Mouse (Mus musculus) layer of hippocampus, postnatal 36 days (tissue): ENCODE measurements at regions not wholly inside any gene's neighbourhood (a gene's known extent, or its start where the extent isn't known, plus 50 kb on each side); places are given as distances from the start of the nearest gene placed in this dataset.
"Not testable (repeated sequence)": the region's sequence is repeated elsewhere in the genome, so short reads cannot be mapped to it uniquely, and the experiment has no call there.

ENCODE experiments used
- DNase-seq, 2 experiments: peaks; one replicate each; pipeline ENCODE4 v3.0.0; 2022

DNA sequence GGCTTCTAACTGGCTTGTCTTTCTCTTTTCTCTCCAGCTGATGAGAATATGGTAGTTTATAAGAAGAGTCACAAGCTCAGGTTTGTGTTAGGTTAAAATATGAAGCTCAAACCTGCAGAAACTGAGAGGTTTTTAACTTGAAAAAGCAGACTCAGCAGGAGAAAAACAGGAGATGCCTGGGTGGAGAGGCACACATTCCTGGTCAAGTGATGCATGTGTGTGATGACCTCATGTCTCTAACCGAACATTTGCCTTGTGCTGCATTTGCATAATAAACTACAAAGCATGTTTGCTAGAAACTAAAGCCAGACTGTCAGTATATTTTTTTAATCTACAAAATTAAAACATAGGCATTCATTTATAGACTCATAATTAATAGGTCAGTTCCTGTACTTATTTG, 182.2 kb upstream of the Ctso start:
- DNase-seq, result no peak

DNA sequence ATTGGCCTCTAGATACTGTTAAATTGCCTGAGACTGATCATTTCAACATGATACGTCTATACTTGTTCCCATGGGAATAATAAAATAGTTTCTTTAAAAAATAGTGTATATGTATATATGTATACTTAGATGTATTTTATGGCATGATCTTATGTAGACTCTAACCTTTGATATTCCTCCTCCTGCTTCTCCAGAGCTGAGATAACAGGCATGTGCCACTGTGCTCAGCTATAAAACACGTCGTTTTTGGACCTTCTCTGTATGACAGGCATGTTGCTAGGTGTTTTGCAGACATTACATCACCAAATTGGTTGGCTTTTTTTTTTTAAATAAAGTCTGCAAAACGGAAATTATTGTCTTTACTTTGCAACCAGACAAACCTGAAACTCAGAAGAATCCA, 179.4 kb upstream of the Ctso start:
- DNase-seq, result no peak

DNA sequence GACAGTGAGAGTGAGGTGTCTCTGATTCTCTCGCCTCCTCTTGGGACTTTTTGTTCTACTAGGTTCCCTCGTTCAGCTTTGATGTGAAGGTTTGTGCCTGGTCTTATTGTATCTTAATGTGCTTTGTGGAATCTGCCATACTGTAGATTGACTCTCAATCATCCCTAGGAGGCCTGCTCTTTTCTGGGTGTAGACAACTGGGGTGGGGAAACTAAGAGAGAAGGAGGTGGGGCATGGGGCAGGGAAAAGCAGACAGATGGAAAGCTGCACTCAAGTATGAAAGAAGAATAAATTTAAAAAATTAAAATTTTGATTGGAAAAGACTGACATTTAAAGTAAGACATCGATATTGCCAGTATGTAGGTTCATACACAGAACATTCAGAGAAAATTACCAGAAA, 172.0 kb upstream of the Ctso start:
- DNase-seq, result no peak

DNA sequence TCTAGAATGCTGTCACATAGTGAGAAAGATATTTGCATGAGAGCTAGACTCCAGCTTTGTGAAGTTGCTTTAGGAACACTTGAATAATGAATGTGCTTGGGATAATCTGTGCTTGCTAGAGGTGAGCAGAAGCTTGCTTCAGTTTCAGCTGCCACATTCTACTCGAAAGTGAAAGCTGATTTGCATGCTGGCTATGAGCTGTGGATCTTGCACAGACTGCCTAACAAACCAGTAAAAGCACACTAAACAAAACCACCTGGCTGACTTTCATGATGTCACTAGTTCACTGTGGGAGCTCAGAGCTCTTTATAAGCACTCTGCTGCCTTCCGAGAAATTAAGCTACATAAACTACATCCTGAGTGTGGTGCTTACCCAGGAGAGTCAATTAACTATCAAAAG, 171.5 kb upstream of the Ctso start:
- DNase-seq, result no peak

DNA sequence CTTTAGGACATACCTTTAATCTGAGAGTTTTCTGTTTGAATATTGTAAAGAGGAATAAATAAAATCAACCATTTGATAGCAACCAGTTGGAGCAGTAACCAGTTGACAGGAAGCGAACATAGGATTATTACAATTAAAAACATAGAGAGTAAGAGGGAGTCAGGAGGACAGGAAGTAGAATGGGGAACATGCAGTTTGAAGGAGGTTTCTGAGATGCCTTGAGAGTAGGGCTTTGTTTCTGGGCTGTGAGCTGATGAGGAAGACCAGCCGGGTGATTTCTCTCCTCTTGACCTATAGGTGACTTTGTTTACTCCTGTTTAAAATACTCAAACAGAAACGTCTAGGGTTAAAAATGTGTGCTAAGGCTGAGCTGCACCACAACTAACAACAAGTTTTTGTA, 160.6 kb upstream of the Ctso start:
- no peak for DNase-seq

DNA sequence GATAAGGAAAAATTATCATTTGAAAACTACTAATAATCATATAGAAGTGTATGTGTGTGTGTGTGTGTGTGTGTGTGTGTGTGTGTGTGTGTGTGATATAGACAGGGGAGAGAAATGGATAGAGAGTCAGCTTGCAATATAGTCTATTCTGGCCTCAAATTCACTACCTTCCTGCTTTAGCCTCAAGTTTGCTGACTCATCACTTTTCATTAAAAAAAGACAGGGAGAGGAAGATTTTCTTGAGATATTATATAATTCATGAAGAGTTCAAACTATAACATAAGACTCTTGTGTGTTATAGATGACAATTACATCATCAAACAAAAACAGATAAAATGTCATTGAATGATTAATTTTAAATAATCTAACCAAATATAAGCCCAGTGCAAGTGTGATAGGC, 159.4 kb upstream of the Ctso start:
- DNase-seq, result no peak

DNA sequence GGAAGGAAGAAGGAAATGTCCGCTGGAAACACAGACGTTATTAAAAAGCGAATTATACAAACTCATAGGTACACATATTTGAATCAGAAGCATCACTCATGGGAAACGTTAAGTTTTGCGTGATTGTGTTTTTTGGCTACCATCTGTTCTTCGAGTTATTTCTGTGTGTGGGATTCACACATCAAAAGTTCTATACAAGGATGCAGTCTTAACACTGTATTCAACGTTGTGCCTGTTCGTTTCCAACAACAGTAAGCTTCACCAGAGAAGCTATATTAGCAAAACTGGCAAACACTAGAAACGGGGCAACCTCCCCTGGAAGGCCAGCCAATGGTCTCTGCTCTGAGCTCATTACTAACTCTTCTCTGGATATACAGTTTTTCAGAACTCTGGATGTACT, 150.3 kb upstream of the Ctso start:
- no peak for DNase-seq

DNA sequence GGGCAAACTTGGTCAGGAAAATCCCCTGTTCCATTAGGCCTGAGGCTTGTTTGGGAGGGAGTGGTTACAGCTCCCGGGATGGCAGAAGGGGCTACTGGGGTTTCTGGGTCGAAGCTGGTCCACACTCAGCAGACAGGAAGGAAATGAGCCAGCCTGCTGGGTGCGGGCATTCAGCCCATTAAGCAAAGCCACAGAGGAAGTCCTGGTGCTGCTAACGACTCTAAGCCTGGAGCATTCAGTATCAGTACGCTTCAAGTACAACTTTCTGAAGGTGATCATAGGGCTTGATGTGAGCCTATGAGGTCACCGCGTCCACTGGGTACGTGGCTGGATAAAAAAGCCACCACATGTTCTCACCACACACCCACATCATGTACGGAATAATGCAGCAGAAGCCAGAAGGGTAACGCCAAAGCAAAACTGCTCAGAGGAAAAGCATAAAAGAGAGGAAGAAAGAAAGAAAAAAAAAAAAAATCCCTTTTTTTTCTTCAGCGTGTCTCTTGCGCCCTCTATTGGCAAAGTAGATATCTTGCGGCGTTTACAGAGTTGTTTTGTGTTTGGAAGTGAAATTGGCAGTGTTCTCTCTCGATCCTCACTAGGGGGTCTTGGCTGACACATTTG, 149.4 kb upstream of the Ctso start:
- DNase-seq, result peak; percentile 21 to 34

DNA sequence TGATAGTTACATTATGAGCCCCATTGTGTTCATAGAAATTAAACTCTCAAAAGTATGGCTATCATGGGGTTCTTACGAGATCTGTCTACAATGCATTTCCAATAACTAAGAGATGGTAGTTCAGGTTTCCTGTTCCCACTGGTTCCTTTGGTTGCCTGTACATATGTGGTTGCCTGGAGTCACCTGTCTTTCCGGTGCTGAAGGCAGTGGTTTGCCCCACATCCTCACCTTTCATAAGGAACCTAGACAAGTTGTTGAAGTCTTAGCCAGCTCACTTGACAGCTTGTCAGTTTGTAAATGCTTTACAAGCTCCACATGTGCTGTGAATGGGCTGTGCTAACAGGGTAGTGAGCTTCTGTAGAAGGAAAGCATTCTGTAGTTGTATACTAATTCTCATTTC, 143.5 kb upstream of the Ctso start:
- DNase-seq, result no peak

DNA sequence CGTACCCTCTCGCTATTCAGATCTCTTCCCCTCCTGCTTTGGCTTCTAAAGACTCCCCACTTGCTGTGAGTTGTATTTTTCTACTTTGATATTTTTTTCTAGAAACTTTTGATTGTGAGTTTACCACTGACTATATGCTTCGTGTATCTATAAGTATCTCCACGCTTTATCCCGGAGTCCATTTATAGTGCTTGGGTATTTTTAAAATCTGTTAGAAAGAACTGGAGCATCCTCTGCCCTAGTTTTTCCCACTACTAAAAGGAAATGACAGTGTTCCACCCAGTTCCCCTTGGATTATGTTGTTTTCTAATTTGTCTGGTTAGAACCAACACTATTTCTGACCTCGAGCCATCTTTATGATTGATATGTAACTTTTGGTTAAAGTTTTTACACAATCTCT, 142.7 kb upstream of the Ctso start:
- DNase-seq, result no peak

DNA sequence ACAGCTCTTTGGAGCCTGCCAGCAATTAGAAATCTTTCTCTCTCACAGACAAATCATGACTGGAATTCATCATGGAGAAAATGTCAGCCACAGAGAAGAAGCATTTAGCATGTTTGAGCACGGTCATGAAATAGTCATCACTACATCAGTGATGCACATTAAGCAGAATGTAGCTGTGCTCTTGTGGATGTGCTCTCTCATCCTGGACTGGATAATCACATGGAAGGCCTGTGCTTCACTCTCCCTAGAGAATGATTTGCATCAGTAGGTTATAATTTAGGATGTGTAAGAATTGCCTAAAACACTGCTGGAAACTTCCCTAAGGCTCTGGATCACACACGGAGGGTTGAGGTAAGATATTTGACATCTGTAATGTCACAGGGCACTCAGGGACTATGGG, 130.3 kb upstream of the Ctso start:
- DNase-seq, result no peak

DNA sequence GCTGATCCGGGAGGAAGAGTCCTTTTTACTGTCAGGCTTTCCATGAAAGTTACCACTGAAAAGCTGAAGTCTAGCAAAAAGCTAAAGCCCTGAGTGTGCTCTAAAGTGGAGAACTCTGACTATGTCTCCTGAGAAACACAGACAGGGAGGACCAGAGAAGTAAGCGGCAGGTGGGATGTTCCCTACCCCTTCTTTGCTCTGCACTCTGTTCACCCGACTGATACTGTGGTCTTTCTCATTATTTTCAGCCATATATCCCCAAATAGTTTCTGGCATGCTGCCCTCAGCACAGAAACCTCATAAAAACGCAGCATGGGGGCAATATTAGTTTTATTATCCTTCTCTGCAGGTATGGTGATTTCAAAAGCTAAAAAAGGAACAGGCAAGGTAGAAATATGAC, 126.7 kb upstream of the Ctso start:
- DNase-seq, result no peak

DNA sequence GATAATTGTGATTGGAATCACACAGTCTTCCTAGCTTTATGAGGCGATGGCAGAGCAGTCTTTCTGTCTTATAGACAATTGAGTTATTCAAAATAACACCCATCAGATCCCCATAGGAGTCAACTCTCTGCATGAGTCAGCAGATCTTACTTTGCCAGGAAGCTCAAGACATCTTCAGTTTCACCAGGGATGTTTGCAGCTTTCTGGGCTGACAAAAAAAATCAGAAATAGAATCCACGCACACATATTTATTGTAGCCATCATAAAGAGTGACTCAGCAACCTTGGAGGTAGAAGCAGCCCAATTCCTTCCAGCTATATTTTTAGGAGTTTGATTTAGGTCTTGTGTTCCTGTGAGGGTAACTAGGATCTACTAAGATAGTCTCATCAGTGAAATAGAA, 122.8 kb upstream of the Ctso start:
- no peak for DNase-seq

DNA sequence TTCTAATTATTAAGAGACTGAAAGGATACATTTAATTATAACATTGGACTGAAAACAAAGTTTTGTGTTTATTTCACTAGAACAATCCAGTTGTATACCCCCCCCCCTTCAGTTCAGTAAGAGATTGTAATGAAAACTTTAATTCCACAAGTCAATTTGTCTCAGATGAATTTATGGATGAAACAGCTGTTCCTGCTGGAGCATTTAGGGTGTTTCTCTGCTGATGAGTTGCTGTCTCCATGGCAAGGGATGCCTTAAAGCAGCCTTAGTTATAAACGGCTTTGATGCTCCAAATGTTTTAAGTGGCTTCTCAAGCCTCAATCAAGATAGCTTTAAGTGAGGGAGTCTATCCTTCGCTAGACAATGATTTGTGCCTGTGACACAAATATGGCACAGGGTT, 112.1 kb upstream of the Ctso start:
- no peak for DNase-seq

DNA sequence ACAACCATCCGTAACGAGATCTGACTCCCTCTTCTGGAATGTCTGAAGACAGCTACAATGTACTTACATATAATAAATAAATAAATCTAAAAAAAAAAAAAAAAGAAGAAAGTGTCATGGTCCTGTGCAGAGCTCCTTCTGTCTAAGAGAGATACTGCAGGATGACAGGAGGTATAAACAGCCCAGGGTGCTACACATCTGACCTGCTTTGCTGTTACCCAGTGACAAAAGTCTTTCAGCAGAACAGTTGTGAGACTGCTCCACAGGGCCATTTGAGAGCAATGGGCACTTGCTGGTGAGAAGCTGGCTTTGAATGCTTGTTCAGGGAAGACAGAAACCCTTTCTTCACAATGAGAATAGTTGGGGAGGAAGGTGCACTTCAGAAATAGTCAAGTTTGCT, 102.9 kb upstream of the Ctso start:
- DNase-seq, result no peak

DNA sequence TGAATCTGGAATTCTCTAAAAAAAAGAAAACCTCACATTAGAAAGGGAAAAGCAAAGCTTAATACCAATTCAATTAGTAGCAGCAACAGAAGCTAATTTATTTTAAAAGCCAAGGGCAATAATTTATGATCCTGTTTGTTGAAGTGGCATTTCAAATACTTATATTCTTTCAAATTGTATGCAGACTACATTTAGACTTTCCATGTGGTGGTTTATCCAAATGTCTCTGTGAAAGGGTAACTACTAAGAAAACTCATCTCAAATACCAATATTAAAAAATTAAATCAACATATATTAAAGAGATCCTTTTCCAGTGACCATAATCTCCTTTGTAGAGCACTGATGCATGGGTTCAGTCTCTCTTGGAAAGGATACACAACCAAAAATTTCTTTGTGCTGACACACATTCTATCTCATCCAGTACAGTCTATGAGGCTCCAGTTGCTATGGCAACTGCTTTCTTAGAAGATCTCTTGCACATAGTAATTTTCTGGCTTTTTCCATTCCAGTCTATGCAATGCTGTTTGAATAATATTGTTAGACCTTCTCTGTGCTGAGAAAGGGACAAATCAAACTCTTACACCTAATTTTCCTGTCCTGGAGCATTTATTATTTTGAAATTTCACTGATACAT, 102.3 kb upstream of the Ctso start:
- no peak for DNase-seq

DNA sequence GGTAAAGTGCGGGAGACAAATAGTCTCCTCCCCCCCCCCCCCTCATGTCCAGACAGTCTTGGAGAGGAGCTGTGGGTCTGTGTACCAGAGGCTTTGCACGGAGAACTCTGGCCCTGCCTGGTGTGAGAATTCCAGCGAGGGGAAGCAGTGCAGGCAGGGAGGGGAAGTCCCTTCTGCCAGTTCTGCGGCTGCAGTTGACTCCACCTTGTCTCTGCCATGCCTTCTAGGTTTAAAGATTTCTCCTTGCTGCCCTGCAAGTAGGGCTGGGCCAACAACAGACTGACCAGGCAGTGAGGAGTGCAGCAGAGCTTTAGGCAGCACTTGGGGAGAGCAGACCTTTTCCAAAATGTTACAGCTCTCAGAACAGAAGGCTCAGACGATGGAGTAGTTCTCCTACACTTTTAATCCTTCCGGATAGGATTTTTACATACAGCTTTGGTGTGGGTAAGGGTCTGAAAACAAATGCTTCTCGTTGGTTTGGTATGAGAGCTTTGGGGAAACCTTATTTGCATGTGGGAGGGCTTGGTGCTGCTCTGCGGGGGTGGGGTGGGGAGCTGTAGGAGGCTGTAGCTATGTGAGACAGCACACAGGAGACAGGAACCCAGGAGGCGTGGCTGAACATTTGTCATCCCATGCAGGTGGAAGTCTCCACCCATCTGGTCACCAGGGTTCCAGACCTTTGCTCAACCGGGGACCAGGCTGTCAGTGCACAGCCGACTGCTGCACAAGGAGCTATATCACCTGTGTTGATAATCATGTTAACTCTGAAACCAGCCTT, 96.8 kb upstream of the Ctso start:
- DNase-seq, result no peak

DNA sequence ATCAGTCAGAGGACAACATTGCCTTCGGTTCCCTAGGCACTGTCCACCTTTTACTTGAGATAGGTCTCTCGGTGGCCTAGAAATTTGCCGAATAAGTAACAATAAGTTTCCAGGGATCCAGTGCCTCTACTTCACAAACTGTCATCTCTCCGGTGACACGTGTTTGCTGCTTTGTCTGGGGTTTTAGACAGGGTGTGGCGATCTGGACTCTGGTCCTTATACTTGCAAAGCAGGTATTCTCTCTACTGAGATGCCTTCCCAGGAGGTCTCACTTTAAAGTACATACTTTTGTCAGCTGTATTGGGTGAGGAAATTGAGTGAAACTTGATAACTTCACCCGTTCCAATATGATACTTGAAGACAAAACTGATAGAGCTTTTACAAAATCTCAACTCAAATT, 95.9 kb upstream of the Ctso start:
- no peak for DNase-seq

DNA sequence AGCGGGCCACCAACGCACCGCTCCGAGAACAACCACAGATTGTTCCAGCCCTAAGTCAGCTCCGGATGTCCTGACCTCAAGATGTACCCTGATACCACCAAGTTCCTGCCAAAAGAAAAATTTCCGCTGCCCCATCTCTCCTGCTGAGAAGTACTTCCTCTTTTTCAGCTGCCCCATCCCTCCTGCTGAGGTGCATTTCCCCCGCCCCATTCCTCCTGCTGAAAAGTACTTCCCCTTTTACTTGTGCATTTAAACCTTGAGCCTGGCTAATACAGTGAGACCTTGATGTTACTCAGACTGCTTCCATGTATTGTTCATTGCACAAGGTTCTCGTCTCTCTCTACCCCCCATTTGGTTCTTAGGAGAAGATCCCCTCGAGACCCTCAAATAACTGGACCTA, 94.3 kb upstream of the Ctso start:
- DNase-seq, result not testable (repeated sequence)

DNA sequence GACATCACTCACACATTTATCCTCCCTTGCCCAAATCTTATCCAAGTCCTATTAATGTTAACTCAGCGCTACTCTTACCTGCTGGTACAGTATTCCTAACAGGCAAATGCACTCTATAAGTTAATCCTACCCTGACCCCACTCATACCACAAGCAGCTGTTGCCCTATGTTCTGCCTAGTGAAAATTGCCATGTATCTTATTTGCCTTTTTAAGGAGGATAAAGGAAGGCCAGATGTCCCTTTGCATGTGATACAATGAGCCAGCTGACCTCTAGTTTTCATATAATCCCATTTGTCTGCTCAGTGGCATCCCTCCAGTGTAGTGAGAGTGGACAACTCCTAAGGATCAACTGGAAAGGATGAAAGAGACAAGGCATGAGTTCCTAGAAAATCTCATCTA, 67.9 kb upstream of the Ctso start:
- no peak for DNase-seq
